Mouse (Mus musculus) bone marrow, adult 2 months (tissue): ENCODE results near the gene Dcakd.

ENCODE experiments used
- CTCF ChIP-seq: fragments of 200-500 bp; IDR thresholded peaks from 2 replicates; pipeline ENCODE4 v1.5.1; 2011; ENCODE audit warnings: low read length, control low read depth; ENCODE audit not compliant: control insufficient read depth, insufficient read depth
- POLR2A ChIP-seq: fragments of 200-500 bp; IDR thresholded peaks from 2 replicates; pipeline ENCODE4 v1.6.1; 2011; ENCODE audit warnings: low read depth, mild to moderate bottlenecking, control low read depth, low read length, borderline replicate concordance; ENCODE audit not compliant: control insufficient read depth

DNA sequence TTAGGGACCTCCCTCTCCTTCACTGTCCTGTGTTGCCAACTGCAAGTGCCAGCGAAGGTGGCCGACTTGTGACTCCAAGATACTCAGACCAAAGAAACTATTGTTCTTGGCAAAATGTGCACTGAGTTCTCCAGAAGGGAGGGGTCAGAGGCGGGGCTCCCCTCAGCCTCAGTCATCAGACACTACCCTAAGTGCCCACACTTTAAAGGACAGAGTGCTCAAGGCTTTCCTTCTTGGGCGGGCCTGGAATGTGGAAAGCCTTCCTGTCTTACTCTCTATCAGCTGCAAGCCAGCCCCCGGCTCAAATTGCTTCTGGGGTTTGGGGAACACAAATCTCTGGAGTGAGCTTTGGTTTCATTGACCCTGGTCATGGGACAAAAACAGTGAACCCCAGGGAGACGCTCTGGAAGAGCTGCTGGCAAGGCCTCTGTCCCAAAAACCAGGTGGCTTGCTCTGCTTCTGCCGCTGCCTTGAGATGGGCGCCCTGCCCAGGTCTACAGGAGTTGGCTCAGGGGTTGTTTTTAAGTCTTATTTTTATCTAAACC is 39.4 kb upstream of the Dcakd start:
- TF ChIP-seq POLR2A (no peak), CTCF (no peak)
